Mouse (Mus musculus) MEL (cell line): ENCODE measurements around the gene Fam169b.

Experiments used
- CHD2 ChIP-seq: IDR thresholded peaks from 2 replicates; pipeline ENCODE4 v1.6.1; 2011; ENCODE audit warnings: low read length, improper control_type of control experiment
- CTCF ChIP-seq, 3 experiments: IDR thresholded peaks in 2 of 3; conservative IDR thresholded peaks in 1 of 3; 2 replicates each; pipeline ENCODE4 v1.5.1; 2011 to 2012; ENCODE audit warnings: low read length in 3 of 3, low read depth in 2 of 3, mild to moderate bottlenecking in 2 of 3, improper control_type of control experiment in 1 of 3, inconsistent platforms in 1 of 3, mixed read lengths in 1 of 3, moderate library complexity in 1 of 3; ENCODE audit not compliant: control insufficient read depth in 1 of 3, insufficient read depth in 1 of 3, poor library complexity in 1 of 3, severe bottlenecking in 1 of 3
- EP300 ChIP-seq, 2 experiments: IDR thresholded peaks; 2 replicates each; pipeline ENCODE4 v1.6.1; 2011; ENCODE audit warnings: improper control_type of control experiment in 2 of 2, low read length in 2 of 2, low read depth in 1 of 2, mild to moderate bottlenecking in 1 of 2
- HCFC1 ChIP-seq: IDR thresholded peaks from 2 replicates; pipeline ENCODE4 v1.6.1; 2012; ENCODE audit warnings: low read depth, mild to moderate bottlenecking, inconsistent platforms, low read length, improper control_type of control experiment, moderate library complexity
- MAFK ChIP-seq: IDR thresholded peaks from 2 replicates; pipeline ENCODE4 v1.6.1; 2011; ENCODE audit warnings: low read depth, mild to moderate bottlenecking, low read length, improper control_type of control experiment, borderline replicate concordance
- MAZ ChIP-seq: IDR thresholded peaks from 2 replicates; pipeline ENCODE4 v1.6.1; 2012; ENCODE audit warnings: low read depth, mild to moderate bottlenecking, inconsistent platforms, low read length, improper control_type of control experiment
- NELFE ChIP-seq: IDR thresholded peaks from 2 replicates; pipeline ENCODE4 v1.6.1; 2011; ENCODE audit warnings: low read depth, low read length, improper control_type of control experiment
- NRF1 ChIP-seq: IDR thresholded peaks from 2 replicates; pipeline ENCODE4 v1.6.1; 2014; ENCODE audit warnings: low read depth, mild to moderate bottlenecking, inconsistent platforms, low read length, improper control_type of control experiment, moderate library complexity; ENCODE audit not compliant: poor library complexity, insufficient read depth, severe bottlenecking
- POLR2A ChIP-seq, 2 experiments: IDR thresholded peaks; 2 replicates each; pipeline ENCODE4 v1.6.1; 2011 to 2012; ENCODE audit warnings: low read length in 2 of 2, mild to moderate bottlenecking in 2 of 2, control low read depth in 1 of 2, improper control_type of control experiment in 1 of 2, low read depth in 1 of 2, moderate library complexity in 1 of 2; ENCODE audit not compliant: control insufficient read depth in 1 of 2, insufficient read depth in 1 of 2, poor library complexity in 1 of 2
- SIN3A ChIP-seq: IDR thresholded peaks from 2 replicates; pipeline ENCODE4 v1.6.1; 2012; ENCODE audit warnings: low read length, improper control_type of control experiment, inconsistent platforms
- UBTF ChIP-seq: IDR thresholded peaks from 2 replicates; pipeline ENCODE4 v1.6.1; 2012; ENCODE audit warnings: low read depth, mild to moderate bottlenecking, inconsistent platforms, low read length, improper control_type of control experiment, moderate library complexity, borderline replicate concordance; ENCODE audit not compliant: insufficient read depth
- USF1 ChIP-seq: IDR thresholded peaks from 2 replicates; pipeline ENCODE4 v1.6.1; 2014; ENCODE audit warnings: low read depth, mild to moderate bottlenecking, inconsistent platforms, low read length, improper control_type of control experiment, moderate library complexity
- ZMIZ1 ChIP-seq: IDR thresholded peaks from 2 replicates; pipeline ENCODE4 v1.6.1; 2012; ENCODE audit warnings: low read depth, mild to moderate bottlenecking, inconsistent platforms, low read length, improper control_type of control experiment, moderate library complexity

GRCm38 (mm10) chr7:68312395-68312794 lies 38.8 kb downstream of the Fam169b start:
- TF ChIP-seq MAFK: no peak
- TF ChIP-seq CTCF (IDR thresholded peaks at IDR 0.05 in 2 of 3, conservative IDR thresholded peaks at IDR 0.05 in 1 of 3; ENCODE audit: control insufficient read depth in 1 of 3, insufficient read depth in 1 of 3, low read depth in 2 of 3, low read length in 3 of 3, poor library complexity in 1 of 3, severe bottlenecking in 1 of 3): no peak
- no peak for TF ChIP-seq USF1
- TF ChIP-seq HCFC1: no peak
- no peak for TF ChIP-seq NELFE
- TF ChIP-seq EP300 (IDR thresholded peaks at IDR 0.05; ENCODE audit: low read depth in 1 of 2, low read length in 2 of 2): no peak
- no peak for TF ChIP-seq POLR2A (IDR thresholded peaks at IDR 0.05; ENCODE audit: control insufficient read depth in 1 of 2, insufficient read depth in 1 of 2, low read depth in 1 of 2, low read length in 2 of 2, poor library complexity in 1 of 2)
- TF ChIP-seq ZMIZ1: no peak
- TF ChIP-seq CHD2: no peak
- TF ChIP-seq MAZ: no peak
- no peak for TF ChIP-seq NRF1
- TF ChIP-seq SIN3A: no peak
- TF ChIP-seq UBTF: no peak
